Mouse (Mus musculus) E14TG2a.4 (cell line): ENCODE measurements around the gene Slit1.

Experiments
- CTCF ChIP-seq: conservative IDR thresholded peaks from 2 replicates; pipeline ENCODE4 v1.5.1; 2014; ENCODE audit warnings: low read length
- POU5F1 ChIP-seq: IDR thresholded peaks from 2 replicates; pipeline ENCODE4 v1.6.1; 2014; ENCODE audit warnings: low read length, borderline replicate concordance

DNA sequence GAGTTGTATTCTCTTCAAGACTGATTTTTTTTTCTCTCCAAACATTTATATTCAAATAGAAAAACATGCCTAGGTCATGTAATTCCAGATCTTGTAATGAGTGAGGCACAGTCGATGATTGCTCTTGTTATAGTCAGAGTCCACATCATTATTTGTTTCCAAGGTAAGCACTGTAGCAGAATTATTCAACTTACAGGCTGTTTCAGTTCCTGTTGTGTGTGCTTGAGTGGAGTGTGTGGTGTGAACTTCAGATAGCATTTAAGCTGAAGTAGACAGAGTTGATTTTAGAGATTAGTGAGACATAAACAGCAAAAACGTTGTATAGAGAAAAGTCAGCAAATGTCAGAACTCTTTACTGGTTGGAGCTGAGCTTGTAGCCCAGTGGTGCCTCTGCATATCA, 174.7 kb downstream of the Slit1 start:
- TF ChIP-seq CTCF (no peak), POU5F1 (no peak)
